9 mouse cellular contexts compared by ENCODE assay signal in genomic region chr2:85007729-85008128, GRCm38 (mm10). TPM values are rescaled to one million over a fixed set of nuclear protein-coding genes. Genes with fewer than 3 reads are reported as not detected.
DNase-seq lines count a peak whose midpoint lies in the region; ATAC-seq and TF ChIP-seq lines count a peak whose summit lies in the region.
"Had no signal": no experiment of that assay in that cellular context is flagged by ENCODE, and none has a peak within 500 bp of the region (broad histone marks: within the 10 kb centered on the region; RNA-seq: fewer than 3 reads in every experiment).

No protein-coding gene starts in this region.

- no peak overlapping the region for H3K4me2 ChIP-seq in hindbrain, embryonic 14.5 days (replicated peaks)
- H3K4me2 ChIP-seq in hindbrain, embryonic 13.5 days: no peak overlapping the region

- no peaks in the 10 kb centered on the region for H3K9me3 ChIP-seq in hindbrain, embryonic 14.5 days (ENCODE audit: control insufficient read depth, low read length)
- H3K9me3 ChIP-seq in hindbrain, embryonic 13.5 days: no peaks in the 10 kb centered on the region

- POLR2A ChIA-PET in Patski (lab: Charles Lee): no interaction called here

- no peaks in the 10 kb centered on the region for H3K36me3 ChIP-seq in hindbrain, embryonic 14.5 days (replicated peaks; ENCODE audit: control insufficient read depth, insufficient read depth)
- H3K36me3 ChIP-seq in hindbrain, embryonic 13.5 days: no peaks in the 10 kb centered on the region

- peak; percentile 76 for TF ChIP-seq CTCF in Patski (IDR thresholded peaks at IDR 0.05)

- ATAC-seq in hindbrain, embryonic 14.5 days (ENCODE audit: low FRiP score): peak; percentile 48; the same call in 1 of the 2 replicates
- ATAC-seq in hindbrain, embryonic 13.5 days (ENCODE audit: low FRiP score): no peak
- ATAC-seq in CD4-positive, CD25-positive, alpha-beta regulatory T cell, adult 4 months: peak; percentile 78
- no peak for ATAC-seq in Patski
- ATAC-seq in hematopoietic stem cell, adult 5-6 weeks (replicated peaks in 1 of 2; ENCODE audit: insufficient read depth in 1 of 2, low FRiP score in 2 of 2, low TSS enrichment in 1 of 2, low read depth in 1 of 2, poor library complexity in 2 of 2, severe bottlenecking in 2 of 2): peak; percentile 57 to 59; a peak in 2 of 4 replicates

- H3K4me3 ChIP-seq in hindbrain, embryonic 14.5 days (replicated peaks; ENCODE audit: low read length): no peak overlapping the region
- H3K4me3 ChIP-seq in hindbrain, embryonic 13.5 days: no peak overlapping the region

- H3K27me3 ChIP-seq in hindbrain, embryonic 14.5 days (ENCODE audit: control insufficient read depth, insufficient read depth, low read length): no peaks in the 10 kb centered on the region
- H3K27me3 ChIP-seq in hindbrain, embryonic 13.5 days: no peaks in the 10 kb centered on the region
- peaks cover 9% of the 10 kb centered on the region for H3K27me3 ChIP-seq in Patski

- CTCF ChIA-PET in Patski (lab: Charles Lee): interaction anchor here (1.2 to 2.9 kb wide), 9 partner anchors 11 to 176 kb away, joined by 3 to 14 read pairs (median 4); no protein-coding TSS in a partner anchor

- peak; percentile 61 for DNase-seq in hindbrain, embryonic 14.5 days (ENCODE audit: low spot score)
- DNase-seq in Patski (ENCODE audit: low read depth, low spot score): no peak
- DNase-seq in naive thymus-derived CD4-positive, alpha-beta T cell, adult 2 months (ENCODE audit: low read depth): peak; percentile 48
- no peak for DNase-seq in urinary bladder, postnatal 10 days (ENCODE audit: low spot score)
- no peak for DNase-seq in neural tube, embryonic 10.5 days (ENCODE audit: extremely low spot score, low spot score)

- no peaks in the 10 kb centered on the region for H3K4me1 ChIP-seq in hindbrain, embryonic 14.5 days (replicated peaks; ENCODE audit: control insufficient read depth, insufficient read depth, low read length)
- no peaks in the 10 kb centered on the region for H3K4me1 ChIP-seq in hindbrain, embryonic 13.5 days (replicated peaks)

- in situ Hi-C loops in Patski (cut with MboI; ENCODE audit: low pct_unique_long_range_greater_than_20kb): no loop called here

- no peak overlapping the region for H3K9ac ChIP-seq in hindbrain, embryonic 14.5 days
- no peak overlapping the region for H3K9ac ChIP-seq in hindbrain, embryonic 13.5 days

- WGBS in hindbrain, embryonic 14.5 days: 34% methylated on average over 4 of the region's 4 CpGs
- WGBS in hindbrain, embryonic 13.5 days: 25% methylated on average over 4 of the region's 4 CpGs

- H3K27ac ChIP-seq in hindbrain, embryonic 14.5 days: no peak overlapping the region
- H3K27ac ChIP-seq in hindbrain, embryonic 13.5 days: no peak overlapping the region

RNA-seq across cellular contexts. Expression of gene Prg3, which starts 19.7 kb away (rescaled TPM):
- polyA plus RNA-seq in hindbrain, embryonic 14.5 days (2014; fragmentation: Nextera tagmentation; extraction: Ambion mirVana): not detected in 2 replicates
- polyA plus RNA-seq in hindbrain, embryonic 13.5 days (2015; fragmentation: Nextera tagmentation; extraction: Ambion mirVana): not detected in 2 replicates
- not detected for polyA plus RNA-seq in CD4-positive, CD25-positive, alpha-beta regulatory T cell, adult 4 months (2017; shearing (Covaris generic))
- polyA plus RNA-seq in Patski (2021): not detected
- total RNA-seq in hematopoietic stem cell, adult 5-6 weeks (2017): 3.0 and 8.4 TPM in 2 replicates
- polyA plus RNA-seq: limb, embryonic 11.5 days had no signal

RNA-seq across cellular contexts. Expression of gene Prg2, which starts 27.5 kb away (rescaled TPM):
- polyA plus RNA-seq in hindbrain, embryonic 14.5 days (2014; fragmentation: Nextera tagmentation; extraction: Ambion mirVana): not detected in 2 replicates
- polyA plus RNA-seq in hindbrain, embryonic 13.5 days (2015; fragmentation: Nextera tagmentation; extraction: Ambion mirVana): 0.25 and 0.48 TPM in 2 replicates
- not detected for polyA plus RNA-seq in CD4-positive, CD25-positive, alpha-beta regulatory T cell, adult 4 months (2017; shearing (Covaris generic))
- polyA plus RNA-seq in Patski (2021): not detected
- total RNA-seq in hematopoietic stem cell, adult 5-6 weeks (2017): 86.3 and 239 TPM in 2 replicates

RNA-seq across cellular contexts. Expression of gene Ssrp1, which starts 29.3 kb away (rescaled TPM):
- polyA plus RNA-seq in hindbrain, embryonic 14.5 days (2014; fragmentation: Nextera tagmentation; extraction: Ambion mirVana): 169 and 178 TPM in 2 replicates
- polyA plus RNA-seq in hindbrain, embryonic 13.5 days (2015; fragmentation: Nextera tagmentation; extraction: Ambion mirVana): 190 and 199 TPM in 2 replicates
- 100 to 1,000 TPM; 147 to 202 TPM for polyA plus RNA-seq in CD4-positive, CD25-positive, alpha-beta regulatory T cell, adult 4 months (2017; shearing (Covaris generic))
- polyA plus RNA-seq in Patski (2021): 224 TPM
- 390 and 439 TPM in 2 replicates for total RNA-seq in hematopoietic stem cell, adult 5-6 weeks (2017)

RNA-seq across cellular contexts. Expression of gene P2rx3, which starts 29.5 kb away (rescaled TPM):
- polyA plus RNA-seq in hindbrain, embryonic 14.5 days (2014; fragmentation: Nextera tagmentation; extraction: Ambion mirVana): 2.9 and 4.1 TPM in 2 replicates
- 19.3 and 20.3 TPM in 2 replicates for polyA plus RNA-seq in hindbrain, embryonic 13.5 days (2015; fragmentation: Nextera tagmentation; extraction: Ambion mirVana)
- polyA plus RNA-seq in CD4-positive, CD25-positive, alpha-beta regulatory T cell, adult 4 months (2017; shearing (Covaris generic)): under 1 TPM in 1 of 2 experiments, not detected in 1; 0.46 TPM
- polyA plus RNA-seq in Patski (2021): 0.27 TPM
- total RNA-seq in hematopoietic stem cell, adult 5-6 weeks (2017): 0.69 TPM in 1 of 2 replicates, not detected in the other

RNA-seq across cellular contexts. Expression of gene Tnks1bp1, which starts 40.1 kb away (rescaled TPM):
- polyA plus RNA-seq in hindbrain, embryonic 14.5 days (2014; fragmentation: Nextera tagmentation; extraction: Ambion mirVana): 6.1 and 6.5 TPM in 2 replicates
- polyA plus RNA-seq in hindbrain, embryonic 13.5 days (2015; fragmentation: Nextera tagmentation; extraction: Ambion mirVana): 27.2 and 30.2 TPM in 2 replicates
- 1 to 10 TPM; 3.8 to 5.6 TPM for polyA plus RNA-seq in CD4-positive, CD25-positive, alpha-beta regulatory T cell, adult 4 months (2017; shearing (Covaris generic))
- 105 TPM for polyA plus RNA-seq in Patski (2021)
- total RNA-seq in hematopoietic stem cell, adult 5-6 weeks (2017): 9.9 and 15.9 TPM in 2 replicates

Comparison
In these comparisons a context has a peak if more than half of its experiments do, and no peak if none do; other contexts are left out.
1. ATAC-seq: peak in hindbrain, embryonic 14.5 days (single experiment), CD4-positive, CD25-positive, alpha-beta regulatory T cell, adult 4 months (single experiment) and hematopoietic stem cell, adult 5-6 weeks (2 of 2); none in hindbrain, embryonic 13.5 days (single experiment) and Patski (single experiment).
2. DNase-seq: peak in hindbrain, embryonic 14.5 days (single experiment) and naive thymus-derived CD4-positive, alpha-beta T cell, adult 2 months (single experiment); none in Patski (single experiment), urinary bladder, postnatal 10 days (single experiment) and neural tube, embryonic 10.5 days (single experiment).